In the genomic region with DNA sequence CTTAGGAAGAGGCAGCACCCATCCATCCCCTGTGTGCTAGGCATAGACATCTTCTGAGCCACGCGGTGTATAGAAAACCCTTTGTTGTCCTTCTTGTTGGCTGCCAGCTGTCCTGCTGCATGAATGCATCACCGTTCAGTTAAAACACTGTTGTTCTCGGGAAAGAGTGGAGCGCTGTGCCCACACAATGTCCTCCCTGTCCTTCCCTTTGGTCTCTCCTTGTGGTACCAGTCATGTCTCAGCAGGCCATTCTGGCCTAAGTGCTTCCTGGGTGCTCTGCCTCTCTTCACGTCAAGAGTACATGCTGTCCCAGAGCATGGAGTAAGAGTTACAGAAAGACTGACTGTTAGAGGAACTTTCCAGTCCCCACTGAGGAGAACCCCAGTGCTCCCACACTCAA, we compare ENCODE assay signal across 14 mouse cellular contexts. TPM values are rescaled to one million over a fixed set of nuclear protein-coding genes. Genes with fewer than 3 reads are reported as not detected.
A peak's percentile ranks its signal among the peaks of the same experiment; 100 is the strongest.
DNase-seq lines count a peak whose midpoint lies in the region; ATAC-seq and TF ChIP-seq lines count a peak whose summit lies in the region.
"Had no signal": no experiment of that assay in that cellular context is flagged by ENCODE, and none has a peak within 500 bp of the region (broad histone marks: within the 10 kb centered on the region; RNA-seq: fewer than 3 reads in every experiment).

No protein-coding gene starts in this region.

- WGBS in hindbrain, embryonic 10.5 days = 61% methylated on average over 6 of the region's 6 CpGs
- 48% methylated on average over 6 of the region's 6 CpGs for WGBS in hindbrain, embryonic 12.5 days
- WGBS in hindbrain, embryonic 13.5 days = 31% methylated on average over 6 of the region's 6 CpGs
- WGBS in small intestine, adult 2 months = 49% methylated on average over 6 of the region's 6 CpGs
- WGBS in midbrain, postnatal 0 days = 58% methylated on average over 6 of the region's 6 CpGs

- TF ChIP-seq POLR2A in small intestine, adult 2 months (IDR thresholded peaks at IDR 0.05; ENCODE audit: low read depth, low read length) = no peak

- H3K4me2 ChIP-seq in hindbrain, embryonic 12.5 days (replicated peaks) = no peak overlapping the region
- no peak overlapping the region for H3K4me2 ChIP-seq in hindbrain, embryonic 13.5 days
- no peak overlapping the region for H3K4me2 ChIP-seq in midbrain, postnatal 0 days (ENCODE audit: low read depth, low read length, poor library complexity, severe bottlenecking)
- H3K4me2 ChIP-seq: limb, embryonic 15.5 days; lung, embryonic 14.5 days had no signal

- no peak overlapping the region for H3K4me3 ChIP-seq in hindbrain, embryonic 10.5 days
- no peak overlapping the region for H3K4me3 ChIP-seq in hindbrain, embryonic 12.5 days
- no peak overlapping the region for H3K4me3 ChIP-seq in hindbrain, embryonic 13.5 days
- H3K4me3 ChIP-seq in small intestine, adult 2 months (ENCODE audit: low read depth, low read length) = no peak overlapping the region
- no peak overlapping the region for H3K4me3 ChIP-seq in midbrain, postnatal 0 days (ENCODE audit: low read depth, low read length)
- H3K4me3 ChIP-seq: limb, embryonic 15.5 days had no signal

- H3K36me3 ChIP-seq in hindbrain, embryonic 10.5 days = no peaks in the 10 kb centered on the region
- no peaks in the 10 kb centered on the region for H3K36me3 ChIP-seq in hindbrain, embryonic 12.5 days
- no peaks in the 10 kb centered on the region for H3K36me3 ChIP-seq in hindbrain, embryonic 13.5 days
- no peaks in the 10 kb centered on the region for H3K36me3 ChIP-seq in small intestine, adult 2 months (ENCODE audit: control insufficient read depth, insufficient read depth, low read length)
- no peaks in the 10 kb centered on the region for H3K36me3 ChIP-seq in midbrain, postnatal 0 days (ENCODE audit: insufficient read depth, low read length)
- H3K36me3 ChIP-seq: limb, embryonic 15.5 days had no signal

- no peaks in the 10 kb centered on the region for H3K27me3 ChIP-seq in hindbrain, embryonic 10.5 days (ENCODE audit: insufficient read depth, poor library complexity, severe bottlenecking)
- H3K27me3 ChIP-seq in hindbrain, embryonic 12.5 days = no peaks in the 10 kb centered on the region
- peaks cover 13% of the 10 kb centered on the region; the same call in 1 of the 2 replicates for H3K27me3 ChIP-seq in hindbrain, embryonic 13.5 days
- H3K27me3 ChIP-seq in small intestine, adult 2 months (ENCODE audit: control insufficient read depth, insufficient read depth, low read length) = no peaks in the 10 kb centered on the region
- H3K27me3 ChIP-seq in midbrain, postnatal 0 days (ENCODE audit: insufficient read depth, low read length) = no peaks in the 10 kb centered on the region
- H3K27me3 ChIP-seq: limb, embryonic 15.5 days had no signal

- no peak for ATAC-seq in hindbrain, embryonic 12.5 days (ENCODE audit: low FRiP score)
- ATAC-seq in hindbrain, embryonic 13.5 days (ENCODE audit: low FRiP score) = 0 out of 2 replicates have a peak, but pooled peaks have one; percentile 24
- no peak for ATAC-seq in midbrain, postnatal 0 days (ENCODE audit: low FRiP score)

- H3K9me3 ChIP-seq in hindbrain, embryonic 10.5 days = no peaks in the 10 kb centered on the region
- no peaks in the 10 kb centered on the region for H3K9me3 ChIP-seq in hindbrain, embryonic 12.5 days (replicated peaks)
- no peaks in the 10 kb centered on the region for H3K9me3 ChIP-seq in hindbrain, embryonic 13.5 days
- no peaks in the 10 kb centered on the region for H3K9me3 ChIP-seq in midbrain, postnatal 0 days (ENCODE audit: low read length)
- H3K9me3 ChIP-seq: limb, embryonic 15.5 days had no signal

- H3K27ac ChIP-seq in hindbrain, embryonic 10.5 days = peak overlapping the region; percentile 59
- H3K27ac ChIP-seq in hindbrain, embryonic 12.5 days = no peak overlapping the region
- no peak overlapping the region for H3K27ac ChIP-seq in hindbrain, embryonic 13.5 days
- H3K27ac ChIP-seq in small intestine, adult 2 months (ENCODE audit: insufficient read depth, low read depth, low read length) = peak overlapping the region; percentile 73
- no peak overlapping the region for H3K27ac ChIP-seq in midbrain, postnatal 0 days (ENCODE audit: low read depth, low read length)
- H3K27ac ChIP-seq: limb, embryonic 15.5 days had no signal

- no peak overlapping the region for H3K9ac ChIP-seq in hindbrain, embryonic 12.5 days
- no peak overlapping the region for H3K9ac ChIP-seq in hindbrain, embryonic 13.5 days
- no peak overlapping the region for H3K9ac ChIP-seq in midbrain, postnatal 0 days (replicated peaks; ENCODE audit: low read length, poor library complexity, severe bottlenecking)
- H3K9ac ChIP-seq: limb, embryonic 15.5 days; lung, embryonic 14.5 days had no signal

- TF ChIP-seq CTCF in small intestine, adult 2 months (IDR thresholded peaks at IDR 0.05; ENCODE audit: extremely low read depth, insufficient read length, insufficient replicate concordance, low read depth, low read length) = no peak
- TF ChIP-seq CTCF in midbrain, postnatal 0 days (IDR thresholded peaks at IDR 0.05) = no peak

- DNase-seq in hindbrain, embryonic 10.5 days (ENCODE audit: low spot score) = no peak
- peak; percentile 31 for DNase-seq in lung, postnatal 25 days (ENCODE audit: low spot score)
- no peak for DNase-seq in lung, postnatal 10 days
- no peak for DNase-seq in midbrain, postnatal 0 days (ENCODE audit: low spot score)
- no peak for DNase-seq in heart, adult 8-10 months (ENCODE audit: low spot score)
- DNase-seq: cerebellum, adult 18-20 months; heart, postnatal 14 days; kidney, postnatal 10 days; lung, embryonic 14.5 days; thymus, adult 2 months had no signal

- peaks cover 43% of the 10 kb centered on the region for H3K4me1 ChIP-seq in hindbrain, embryonic 10.5 days (replicated peaks)
- peaks cover 18% of the 10 kb centered on the region for H3K4me1 ChIP-seq in hindbrain, embryonic 12.5 days
- peaks cover 14% of the 10 kb centered on the region for H3K4me1 ChIP-seq in hindbrain, embryonic 13.5 days (replicated peaks)
- H3K4me1 ChIP-seq in small intestine, adult 2 months (ENCODE audit: control insufficient read depth, insufficient read depth, insufficient read length, low read length) = peaks cover 32% of the 10 kb centered on the region
- H3K4me1 ChIP-seq in midbrain, postnatal 0 days (ENCODE audit: insufficient read depth, low read length) = no peaks in the 10 kb centered on the region

RNA-seq across cellular contexts. Expression of gene Map7, which starts 54.5 kb away (rescaled TPM):
- 8.9 and 10.0 TPM in 2 replicates for polyA plus RNA-seq in hindbrain, embryonic 10.5 days (2016; fragmentation: Nextera tagmentation; extraction: Ambion mirVana)
- 10.5 and 12.3 TPM in 2 replicates for polyA plus RNA-seq in hindbrain, embryonic 12.5 days (2016; fragmentation: Nextera tagmentation; extraction: Ambion mirVana)
- 10.3 and 10.6 TPM in 2 replicates for polyA plus RNA-seq in hindbrain, embryonic 13.5 days (2015; fragmentation: Nextera tagmentation; extraction: Ambion mirVana)
- 25.4 and 40.8 TPM in 2 replicates for polyA plus RNA-seq in small intestine, adult 2 months (2012; rRNA removed)
- 8.3 and 13.9 TPM in 2 replicates for total RNA-seq in midbrain, postnatal 0 days (2014; rRNA removed)
- polyA plus RNA-seq in midbrain, postnatal 0 days (2015; fragmentation: Nextera tagmentation; extraction: Ambion mirVana) = 6.6 and 8.7 TPM in 2 replicates
- total RNA-seq in heart, adult 8-10 months (2022) = 10 to 100 TPM; 13.7 to 20.4 (median 15.3) TPM

Comparison
In these comparisons a context has a peak if more than half of its experiments do, and no peak if none do; other contexts are left out.
1. H3K27ac ChIP-seq: peak in hindbrain, embryonic 10.5 days (single experiment) and small intestine, adult 2 months (single experiment); none in hindbrain, embryonic 12.5 days (single experiment), hindbrain, embryonic 13.5 days (single experiment) and midbrain, postnatal 0 days (single experiment).